Mouse (Mus musculus) testis, adult 2 months (tissue): ENCODE results near the gene Casq2.

Source experiments
- CTCF ChIP-seq: fragments of 200-500 bp; IDR thresholded peaks from 2 replicates; pipeline ENCODE4 v1.5.1; 2012; ENCODE audit warnings: low read depth, mild to moderate bottlenecking, inconsistent platforms, low read length, moderate library complexity; ENCODE audit not compliant: control insufficient read depth, insufficient read depth, insufficient replicate concordance
- POLR2A ChIP-seq: fragments of 200-500 bp; IDR thresholded peaks from 2 replicates; pipeline ENCODE4 v1.6.1; 2012; ENCODE audit warnings: low read depth, mild to moderate bottlenecking, inconsistent platforms, low read length, moderate library complexity; ENCODE audit not compliant: control insufficient read depth

- no peak for TF ChIP-seq CTCF
- no peak for TF ChIP-seq POLR2A
Observed at GRCm38 (mm10) chr3:102141893-102142292, 55.7 kb downstream of the Casq2 start.
